9 mouse cellular contexts compared by ENCODE assay signal in genomic region chr1:131107575-131108308, GRCm38 (mm10). TPM values are rescaled to one million over a fixed set of nuclear protein-coding genes. Genes with fewer than 3 reads are reported as not detected.
DNase-seq lines count a peak whose midpoint lies in the region; ATAC-seq and TF ChIP-seq lines count a peak whose summit lies in the region.
"Had no signal": no experiment of that assay in that cellular context is flagged by ENCODE, and none has a peak within 500 bp of the region (broad histone marks: within the 10 kb centered on the region; RNA-seq: fewer than 3 reads in every experiment).

No protein-coding gene starts in this region.

- H3K27me3 ChIP-seq in embryonic facial prominence, embryonic 15.5 days: no peaks in the 10 kb centered on the region
- no peaks in the 10 kb centered on the region for H3K27me3 ChIP-seq in kidney, postnatal 0 days (ENCODE audit: insufficient read depth, low read length)
- H3K27me3 ChIP-seq in lung, embryonic 15.5 days: no peaks in the 10 kb centered on the region

- no peak overlapping the region for H3K4me3 ChIP-seq in embryonic facial prominence, embryonic 15.5 days (replicated peaks)
- no peak overlapping the region for H3K4me3 ChIP-seq in kidney, postnatal 0 days (replicated peaks; ENCODE audit: low read depth, low read length)
- no peak overlapping the region for H3K4me3 ChIP-seq in lung, embryonic 15.5 days

- no peak overlapping the region for H3K4me2 ChIP-seq in embryonic facial prominence, embryonic 15.5 days (replicated peaks)
- no peak overlapping the region for H3K4me2 ChIP-seq in kidney, postnatal 0 days (ENCODE audit: low read length)
- no peak overlapping the region for H3K4me2 ChIP-seq in lung, embryonic 15.5 days

- peak overlapping the region; percentile 82 for H3K27ac ChIP-seq in embryonic facial prominence, embryonic 15.5 days (replicated peaks)
- peak overlapping the region; percentile 66 for H3K27ac ChIP-seq in kidney, postnatal 0 days
- H3K27ac ChIP-seq in lung, embryonic 15.5 days: peak overlapping the region; percentile 81

- H3K36me3 ChIP-seq in embryonic facial prominence, embryonic 15.5 days: no peaks in the 10 kb centered on the region
- no peaks in the 10 kb centered on the region for H3K36me3 ChIP-seq in kidney, postnatal 0 days (ENCODE audit: insufficient read depth, low read length)
- no peaks in the 10 kb centered on the region for H3K36me3 ChIP-seq in lung, embryonic 15.5 days

- peaks cover 27% of the 10 kb centered on the region for H3K4me1 ChIP-seq in embryonic facial prominence, embryonic 15.5 days
- peaks cover 7% of the 10 kb centered on the region; the same call in 1 of the 2 replicates for H3K4me1 ChIP-seq in kidney, postnatal 0 days (replicated peaks; ENCODE audit: insufficient read depth, low read length)
- H3K4me1 ChIP-seq in lung, embryonic 15.5 days: peaks cover 24% of the 10 kb centered on the region

- no peaks in the 10 kb centered on the region for H3K9me3 ChIP-seq in embryonic facial prominence, embryonic 15.5 days (replicated peaks)
- no peaks in the 10 kb centered on the region for H3K9me3 ChIP-seq in kidney, postnatal 0 days (replicated peaks; ENCODE audit: low read length)
- H3K9me3 ChIP-seq in lung, embryonic 15.5 days: no peaks in the 10 kb centered on the region

- ATAC-seq in embryonic facial prominence, embryonic 15.5 days (ENCODE audit: insufficient number of reproducible peaks, low FRiP score, low TSS enrichment, low read depth): peak; percentile 81
- peak; percentile 93 for ATAC-seq in kidney, postnatal 0 days (replicated peaks; ENCODE audit: low FRiP score, low read depth)
- ATAC-seq in lung, embryonic 15.5 days (ENCODE audit: borderline replicate concordance, extremely low read depth, low FRiP score, low TSS enrichment): peak; percentile 93

- intact Hi-C loops in gastrocnemius, postnatal 36 days (cut with DNase I): no loop called here

- no peak overlapping the region for H3K9ac ChIP-seq in embryonic facial prominence, embryonic 15.5 days
- no peak overlapping the region for H3K9ac ChIP-seq in kidney, postnatal 0 days (ENCODE audit: low read depth, low read length)
- no peak overlapping the region for H3K9ac ChIP-seq in lung, embryonic 15.5 days

- WGBS in embryonic facial prominence, embryonic 15.5 days: 48% methylated on average over 10 of the region's 10 CpGs
- WGBS in kidney, postnatal 0 days: 25% methylated on average over 10 of the region's 10 CpGs
- WGBS in lung, embryonic 15.5 days: 33% methylated on average over 10 of the region's 10 CpGs

- no peak for TF ChIP-seq CTCF in kidney, postnatal 0 days (IDR thresholded peaks at IDR 0.05; ENCODE audit: low read depth)

- peak; percentile 88 for DNase-seq in NIH3T3 (ENCODE audit: low read depth)
- peak; percentile 83 for DNase-seq in kidney, postnatal 0 days (ENCODE audit: low spot score)
- no peak for DNase-seq in thymus, postnatal 10 days (ENCODE audit: low spot score in 2 of 2)
- DNase-seq in gastrocnemius, postnatal 36 days: no peak
- no peak for DNase-seq in layer of hippocampus, postnatal 14 days (ENCODE audit: low spot score in 2 of 2)
- DNase-seq in cerebellum, adult 11 months: no peak
- DNase-seq: thymus, postnatal 25 days had no signal

RNA-seq across cellular contexts. Expression of gene Mapkapk2, which starts 10.1 kb away (rescaled TPM):
- 42.8 and 44.4 TPM in 2 replicates for polyA plus RNA-seq in embryonic facial prominence, embryonic 15.5 days (2015; fragmentation: Nextera tagmentation; extraction: Ambion mirVana)
- 50.1 and 55.9 TPM in 2 replicates for polyA plus RNA-seq in kidney, postnatal 0 days (2015; fragmentation: Nextera tagmentation; extraction: Ambion mirVana)
- polyA plus RNA-seq in lung, embryonic 15.5 days (2015; fragmentation: Nextera tagmentation; extraction: Ambion mirVana): 57.9 and 61.0 TPM in 2 replicates
- total RNA-seq in gastrocnemius, postnatal 36 days (2021): 100 to 1,000 TPM; 214 to 237 TPM
- 10 to 100 TPM; 26.1 to 30.4 TPM for total RNA-seq in layer of hippocampus, postnatal 14 days (2021)

RNA-seq across cellular contexts. Expression of gene Dyrk3, which starts 30.4 kb away (rescaled TPM):
- polyA plus RNA-seq in embryonic facial prominence, embryonic 15.5 days (2015; fragmentation: Nextera tagmentation; extraction: Ambion mirVana): 4.6 and 7.1 TPM in 2 replicates
- polyA plus RNA-seq in kidney, postnatal 0 days (2015; fragmentation: Nextera tagmentation; extraction: Ambion mirVana): 5.2 and 5.8 TPM in 2 replicates
- polyA plus RNA-seq in lung, embryonic 15.5 days (2015; fragmentation: Nextera tagmentation; extraction: Ambion mirVana): 3.3 and 3.7 TPM in 2 replicates
- total RNA-seq in gastrocnemius, postnatal 36 days (2021): not detected
- 10 to 100 TPM; 13.3 to 14.2 TPM for total RNA-seq in layer of hippocampus, postnatal 14 days (2021)

RNA-seq across cellular contexts. Expression of gene Eif2d, which starts 45.2 kb away (rescaled TPM):
- 59.2 and 66.0 TPM in 2 replicates for polyA plus RNA-seq in embryonic facial prominence, embryonic 15.5 days (2015; fragmentation: Nextera tagmentation; extraction: Ambion mirVana)
- polyA plus RNA-seq in kidney, postnatal 0 days (2015; fragmentation: Nextera tagmentation; extraction: Ambion mirVana): 49.1 and 53.0 TPM in 2 replicates
- polyA plus RNA-seq in lung, embryonic 15.5 days (2015; fragmentation: Nextera tagmentation; extraction: Ambion mirVana): 60.3 and 63.0 TPM in 2 replicates
- 10 to 100 TPM; 25.9 to 29.5 TPM for total RNA-seq in gastrocnemius, postnatal 36 days (2021)
- total RNA-seq in layer of hippocampus, postnatal 14 days (2021): 10 to 100 TPM; 38.8 to 39.2 TPM

Comparison
In these comparisons a context has a peak if more than half of its experiments do, and no peak if none do; other contexts are left out.
1. DNase-seq: peak in NIH3T3 (single experiment) and kidney, postnatal 0 days (single experiment); none in thymus, postnatal 10 days (0 of 2), gastrocnemius, postnatal 36 days (0 of 2), layer of hippocampus, postnatal 14 days (0 of 2) and cerebellum, adult 11 months (single experiment).
2. Peak in every context shown above with its lines, with median percentiles within 50 percentile points of each other: ATAC-seq and H3K27ac ChIP-seq.